Mouse (Mus musculus): Measurements from ENCODE around the gene Nacc1. TPM values are rescaled to one million over a fixed set of nuclear protein-coding genes. Genes with fewer than 3 reads are reported as not detected.

Nacc1 gene
- polyA plus RNA-seq (2017; shearing (Covaris generic)): 10 to 100 TPM; 14.8 to 15.3 TPM

DNA sequence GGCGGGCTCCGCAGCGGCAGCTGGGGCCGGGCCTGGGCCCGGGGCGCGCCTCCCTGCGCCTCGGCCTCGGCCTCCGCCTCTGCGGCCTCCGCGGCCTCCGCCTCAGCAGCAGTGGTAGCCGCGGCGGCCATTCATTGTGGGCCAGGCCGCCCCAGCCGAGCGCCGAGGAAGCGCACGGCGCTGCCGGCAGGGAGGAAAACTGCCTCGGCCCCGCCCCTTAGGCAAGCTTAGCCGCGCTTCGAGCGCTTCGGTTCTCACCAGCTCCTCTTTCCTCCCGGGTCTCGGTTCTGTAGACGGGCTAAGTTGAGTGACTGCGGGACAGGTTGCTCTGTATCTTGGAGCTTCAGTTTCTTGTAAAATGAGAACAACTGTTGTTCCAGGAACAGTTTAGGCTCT, at the start of gene Nacc1:
Nacc1 (minus strand) TSS at position 158 of the 396 bp plus-strand sequence.

DNA sequence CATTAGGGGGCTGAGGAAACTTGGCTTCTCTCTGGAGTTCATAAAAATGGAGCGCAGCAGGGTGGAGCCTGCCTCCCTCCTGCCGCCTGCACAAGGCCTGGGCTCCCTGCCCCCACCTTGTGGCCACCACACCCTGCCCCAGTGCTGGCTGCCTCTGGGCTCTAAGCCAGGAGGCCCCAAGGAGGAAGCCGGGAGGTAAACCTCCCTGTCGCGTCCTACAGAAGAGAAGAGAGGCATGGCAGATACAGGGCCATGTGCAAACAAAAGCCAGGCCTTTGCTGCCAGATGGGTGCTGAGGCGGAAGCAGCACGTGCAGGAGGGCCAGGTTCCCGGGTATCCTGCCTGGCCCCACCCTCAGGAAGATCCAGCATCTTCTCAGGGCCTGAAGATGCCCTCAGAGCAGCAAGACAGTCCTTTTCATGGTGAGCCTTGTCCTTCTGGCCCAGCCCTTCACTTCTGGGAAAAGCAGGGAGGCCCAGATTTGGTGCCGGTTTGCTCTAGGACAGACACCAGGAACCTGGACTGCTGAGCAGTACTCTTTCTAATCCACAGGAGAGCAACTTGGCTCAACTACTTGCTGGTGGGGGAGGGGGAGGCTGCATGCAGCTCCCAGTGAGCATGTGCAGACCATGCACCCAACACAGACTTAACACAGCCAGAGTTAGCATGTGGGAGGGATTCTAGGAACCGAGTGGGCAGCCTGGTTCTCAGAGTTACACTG, 35.3 kb upstream of the Nacc1 start, which contains the start of gene G430095P16Rik:
G430095P16Rik (plus strand) TSS at position 158 of the 721 bp plus-strand sequence.

DNA sequence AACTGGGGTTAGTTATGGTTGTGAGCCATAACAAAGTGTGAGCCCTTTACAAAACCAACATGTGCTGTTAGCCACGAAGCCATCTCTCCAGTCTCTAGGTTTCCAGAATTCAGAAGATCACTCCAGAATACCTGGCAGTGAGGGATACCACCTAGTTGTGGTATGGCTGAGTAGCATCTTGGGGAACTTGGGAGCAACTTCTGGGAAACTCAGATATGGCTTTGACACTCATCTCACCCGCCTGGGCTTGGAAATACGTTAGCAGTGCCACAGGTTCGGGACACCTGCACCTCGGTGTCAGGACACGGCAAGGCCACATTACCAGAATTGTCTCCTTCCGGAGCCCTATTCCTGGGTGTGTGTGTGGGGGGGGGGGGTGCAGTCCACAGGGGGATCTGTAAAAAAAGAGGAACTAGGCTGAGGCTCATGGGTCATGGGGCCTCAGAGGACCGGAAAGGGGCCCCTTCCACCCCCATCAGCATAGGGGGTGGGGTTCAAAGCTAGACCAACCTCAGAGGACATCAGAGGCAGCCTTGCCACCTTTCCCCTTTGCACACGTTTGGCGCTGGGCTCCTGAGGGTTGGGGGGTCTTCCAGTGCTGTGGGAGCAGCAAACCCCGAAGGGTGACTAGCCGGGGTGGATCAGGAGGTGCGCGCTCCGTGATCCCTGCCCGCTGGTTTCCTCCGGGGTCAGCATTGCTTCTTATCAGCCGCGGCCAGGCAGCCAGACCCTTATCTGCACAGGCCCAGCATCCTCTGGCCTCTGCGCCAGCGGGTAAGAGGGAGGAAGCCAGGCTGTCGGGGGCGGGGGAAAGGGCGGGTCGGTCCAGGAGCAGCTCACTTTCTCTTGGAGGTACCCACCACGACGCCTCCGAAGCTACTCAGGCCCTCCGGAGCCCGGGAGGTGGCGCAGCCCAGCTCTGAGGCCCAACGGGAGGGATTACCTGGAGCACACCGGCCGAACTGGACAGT, 13.6 kb upstream of the Nacc1 start, which contains the start of gene Lyl1:
Lyl1 (plus strand) TSS at position 517 of the 971 bp plus-strand sequence.

DNA sequence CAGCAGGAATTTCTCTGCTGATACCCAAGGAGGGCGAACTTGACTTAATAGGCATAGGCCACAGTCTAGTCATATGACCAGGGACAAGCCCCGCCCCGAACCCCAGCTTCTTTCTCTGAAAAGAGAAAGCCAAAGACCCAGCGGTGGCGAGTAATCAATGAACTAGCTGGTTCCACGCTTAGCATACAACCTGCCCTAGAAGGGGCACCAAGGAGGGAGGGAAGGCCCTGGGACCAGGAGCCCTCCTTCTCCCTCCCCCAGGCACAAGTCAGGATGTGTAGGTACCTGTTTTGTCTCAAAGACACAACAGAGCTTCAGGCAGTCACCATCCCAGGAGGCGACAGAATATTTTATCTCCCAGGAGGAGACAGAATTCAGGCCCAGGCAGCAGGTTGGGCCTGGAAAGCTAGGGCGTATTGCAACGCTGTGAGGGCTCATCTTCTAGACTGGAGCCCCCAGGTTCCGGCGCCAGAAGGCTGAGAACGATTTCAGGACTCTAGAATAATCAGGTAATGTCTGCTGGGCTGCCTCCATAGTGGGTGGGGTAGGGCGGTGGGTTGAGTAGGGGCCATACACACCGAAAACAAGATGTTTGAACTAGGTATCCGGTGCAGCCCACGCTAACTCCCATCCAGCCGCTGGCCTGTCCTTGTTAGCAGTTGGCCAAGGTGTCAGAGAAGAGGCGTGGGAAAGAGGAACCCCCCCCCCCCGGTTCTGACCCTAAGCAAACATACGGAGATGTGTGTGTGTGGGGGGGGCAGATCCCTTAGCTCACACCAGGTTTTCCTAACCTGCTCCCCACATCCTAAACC, 1.3 kb downstream of the Nacc1 start, which contains the start of gene Trmt1:
Trmt1 (plus strand) TSS at position 117 of the 812 bp plus-strand sequence.

DNA sequence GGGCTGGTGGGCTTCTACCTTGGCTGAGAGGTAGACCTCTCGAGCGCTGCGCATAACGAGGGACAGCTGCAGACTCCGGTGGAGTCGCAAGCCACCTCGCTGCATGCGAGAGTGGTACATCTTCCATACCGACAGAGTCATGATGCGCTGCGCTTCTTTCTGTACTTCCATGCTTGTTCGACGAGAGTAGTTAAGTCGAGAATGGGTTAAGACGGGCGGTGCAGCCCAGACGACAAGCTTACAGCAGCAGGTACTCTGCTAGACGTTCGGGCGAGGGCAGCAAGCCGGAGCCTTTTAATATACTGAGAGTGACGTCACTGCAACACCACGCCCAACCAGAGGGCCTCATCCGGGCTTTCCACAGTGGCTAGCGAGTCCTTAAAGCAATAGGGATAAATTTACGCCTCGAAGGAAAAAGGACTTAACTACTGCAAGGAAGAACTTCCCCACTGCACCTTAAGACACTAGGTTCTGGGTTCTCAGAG, 25.0 kb downstream of the Nacc1 start, which contains the start of gene Ier2:
Ier2 (minus strand) TSS at position 272 of the 485 bp plus-strand sequence.

Other genes starting within 250 kb of the Nacc1 start
- gene Ier2, start 25.0 kb downstream of the Nacc1 start, polyA plus RNA-seq (2017; shearing (Covaris generic)): 100 to 1,000 TPM; 229 to 407 TPM
- 10 to 100 TPM; 48.9 to 77.3 TPM for gene Trmt1, start 1.6 kb downstream of the Nacc1 start, polyA plus RNA-seq (2017; shearing (Covaris generic))
- gene Lyl1, start 13.6 kb upstream of the Nacc1 start, polyA plus RNA-seq (2017; shearing (Covaris generic)): under 1 TPM; 0.20 to 0.56 TPM
- gene G430095P16Rik, start 35.1 kb upstream of the Nacc1 start, polyA plus RNA-seq (2017; shearing (Covaris generic)): 10 to 100 TPM; 15.8 to 26.4 TPM
- gene Nfix, start 112.5 kb upstream of the Nacc1 start, polyA plus RNA-seq (2017; shearing (Covaris generic)): 1 to 10 TPM; 5.7 to 9.1 TPM
- gene Dand5, start 135.0 kb upstream of the Nacc1 start, polyA plus RNA-seq (2017; shearing (Covaris generic)): 1 to 10 TPM; 6.6 to 7.9 TPM
- 10 to 100 TPM; 27.3 to 37.8 TPM for gene Gadd45gip1, start 143.7 kb upstream of the Nacc1 start, polyA plus RNA-seq (2017; shearing (Covaris generic))
- gene Rad23a, start 152.8 kb upstream of the Nacc1 start, polyA plus RNA-seq (2017; shearing (Covaris generic)): 100 to 1,000 TPM; 152 to 202 TPM
- 100 to 1,000 TPM; 454 to 486 TPM for gene Calr, start 159.1 kb upstream of the Nacc1 start, polyA plus RNA-seq (2017; shearing (Covaris generic))
- 100 to 1,000 TPM in 1 of 2 experiments, 10 to 100 TPM in 1; 87.0 to 103 TPM for gene Farsa, start 169.1 kb upstream of the Nacc1 start, polyA plus RNA-seq (2017; shearing (Covaris generic))
- gene Syce2, start 184.2 kb upstream of the Nacc1 start, polyA plus RNA-seq (2017; shearing (Covaris generic)): 1 to 10 TPM; 3.8 to 4.9 TPM
- 10 to 100 TPM; 34.2 to 47.8 TPM for gene Gcdh, start 206.1 kb upstream of the Nacc1 start, polyA plus RNA-seq (2017; shearing (Covaris generic))
- under 1 TPM in 1 of 2 experiments, not detected in 1; 0.43 TPM for gene Klf1, start 214.1 kb upstream of the Nacc1 start, polyA plus RNA-seq (2017; shearing (Covaris generic))
- gene Dnase2a, start 220.7 kb upstream of the Nacc1 start, polyA plus RNA-seq (2017; shearing (Covaris generic)): 10 to 100 TPM; 12.8 to 18.4 TPM
- 1 to 10 TPM in 1 of 2 experiments, under 1 TPM in 1; 0.92 to 1.5 TPM for gene Mast1, start 249.5 kb upstream of the Nacc1 start, polyA plus RNA-seq (2017; shearing (Covaris generic))

Measured in inflammation-experienced regulatory T-cells (primary cell).